Mouse (Mus musculus): Measurements from ENCODE around the gene Gm20489. TPM values are rescaled to one million over a fixed set of nuclear protein-coding genes. Genes with fewer than 3 reads are reported as not detected.

Gene Gm20489
- polyA plus RNA-seq (2015; fragmentation: Nextera tagmentation; extraction: Ambion mirVana): not detected in 2 replicates

DNA sequence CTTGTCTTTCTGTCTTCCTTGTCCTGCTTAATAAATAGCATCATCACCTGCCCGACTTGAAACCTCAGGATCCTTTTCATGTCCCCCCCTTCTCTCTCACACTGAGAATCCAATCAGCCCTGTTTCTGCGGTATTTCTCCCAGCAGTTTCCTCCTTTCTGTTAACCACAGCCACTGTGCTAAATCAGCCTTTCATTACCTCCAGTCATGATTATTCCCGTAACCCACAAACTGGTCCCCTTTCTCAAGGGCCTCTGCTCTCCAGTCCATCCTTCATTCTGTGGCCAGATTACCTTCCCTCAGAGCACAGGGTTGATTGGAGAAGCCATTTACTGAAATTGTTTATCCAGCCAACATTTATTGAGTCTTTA is at the start of gene Gm20489:
TSS of gene Gm20489 (minus strand) at position 269 of the 370 bp plus-strand sequence.
- no peak for ATAC-seq
- Histone ChIP-seq H3K9ac (ENCODE audit: low read depth, low read length) (no peak within 1 kb of the TSS), H3K36me3 (ENCODE audit: control insufficient read depth, insufficient read depth, low read length) (no peaks in the 10 kb centered on the region), H3K27me3 (ENCODE audit: control insufficient read depth, insufficient read depth, low read depth, low read length) (no peaks in the 10 kb centered on the region), H3K9me3 (replicated peaks; ENCODE audit: control insufficient read depth, low read length, poor library complexity, severe bottlenecking) (no peaks in the 10 kb centered on the region), H3K4me3 (ENCODE audit: low read depth, low read length) (no peak within 1 kb of the TSS), H3K4me2 (ENCODE audit: low read length) (no peak within 1 kb of the TSS), H3K27ac (ENCODE audit: low read length) (no peak within 1 kb of the TSS), H3K4me1 (ENCODE audit: control insufficient read depth, insufficient read depth, low read length) (no peaks in the 10 kb centered on the region)
- 61% methylated on average over 3 of the region's 3 CpGs for WGBS

DNA sequence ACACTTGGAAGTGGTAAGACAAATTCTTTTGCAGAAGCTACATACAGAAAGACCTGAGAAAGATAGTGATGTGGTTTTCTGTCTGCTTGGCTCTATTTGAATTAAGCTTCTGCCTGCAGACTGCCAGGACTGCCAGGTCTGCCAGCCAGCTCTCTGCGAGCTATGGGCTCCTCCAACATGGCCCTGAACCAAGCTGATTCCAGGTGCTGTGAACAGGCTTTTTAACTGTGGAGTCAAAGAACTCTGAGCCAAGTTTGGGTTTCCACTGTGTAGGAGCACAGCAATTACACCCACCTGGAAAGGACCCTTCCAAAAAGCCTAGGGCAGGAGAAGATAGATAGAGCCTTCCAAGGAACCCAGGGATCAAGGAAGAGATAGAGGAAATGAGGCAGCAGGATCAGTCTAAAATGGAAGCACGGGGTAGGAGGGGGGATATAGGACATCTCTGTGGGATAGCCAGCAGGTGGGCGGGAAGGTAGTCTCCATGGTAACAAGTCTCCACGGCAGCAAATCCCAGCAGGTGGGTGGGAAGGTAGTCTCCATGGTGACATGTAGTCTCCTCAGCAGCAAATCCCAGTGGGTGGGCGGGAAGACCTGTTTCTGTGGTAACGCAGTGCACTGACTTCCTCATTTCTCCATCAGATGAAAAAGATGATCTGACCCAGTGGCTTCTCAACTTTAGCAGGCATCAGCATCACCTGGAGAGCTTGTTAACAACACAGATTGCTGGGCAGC is 45.0 kb upstream of the Gm20489 start:
- peaks cover 4% of the 10 kb centered on the region; the same call in 1 of the 2 replicates for H3K4me1 ChIP-seq (ENCODE audit: control insufficient read depth, insufficient read depth, low read length)
- peak; percentile 86 for ATAC-seq
- H3K27ac ChIP-seq (ENCODE audit: low read length): peak overlapping the region; percentile 51; the same call in 1 of the 2 replicates
- H3K36me3 ChIP-seq (ENCODE audit: control insufficient read depth, insufficient read depth, low read length): 0 out of 2 replicates have a peak, but pooled peaks cover 5% of the 10 kb centered on the region
- H3K27me3 ChIP-seq (ENCODE audit: control insufficient read depth, insufficient read depth, low read depth, low read length): no peaks in the 10 kb centered on the region
- H3K4me2 ChIP-seq (ENCODE audit: low read length): no peak overlapping the region
- H3K4me3 ChIP-seq (ENCODE audit: low read depth, low read length): no peak overlapping the region
- H3K9ac ChIP-seq (ENCODE audit: low read depth, low read length): no peak overlapping the region
- WGBS: 21% methylated on average over 6 of the region's 6 CpGs
- no peaks in the 10 kb centered on the region for H3K9me3 ChIP-seq (replicated peaks; ENCODE audit: control insufficient read depth, low read length, poor library complexity, severe bottlenecking)

- Histone ChIP-seq H3K4me2 (ENCODE audit: low read length) (no peak overlapping the region), H3K9me3 (replicated peaks; ENCODE audit: control insufficient read depth, low read length, poor library complexity, severe bottlenecking) (no peaks in the 10 kb centered on the region), H3K27me3 (ENCODE audit: control insufficient read depth, insufficient read depth, low read depth, low read length) (no peaks in the 10 kb centered on the region), H3K9ac (ENCODE audit: low read depth, low read length) (no peak overlapping the region), H3K36me3 (ENCODE audit: control insufficient read depth, insufficient read depth, low read length) (0 out of 2 replicates have a peak, but pooled peaks cover 7% of the 10 kb centered on the region), H3K27ac (ENCODE audit: low read length) (no peak overlapping the region), H3K4me1 (ENCODE audit: control insufficient read depth, insufficient read depth, low read length) (peaks cover 5% of the 10 kb centered on the region), H3K4me3 (ENCODE audit: low read depth, low read length) (no peak overlapping the region)
- no peak for ATAC-seq
- WGBS: 91% methylated on average over 5 of the region's 5 CpGs
Measured at GRCm38 (mm10) chrX:101309299-101309698, 40.5 kb upstream of the Gm20489 start.

DNA sequence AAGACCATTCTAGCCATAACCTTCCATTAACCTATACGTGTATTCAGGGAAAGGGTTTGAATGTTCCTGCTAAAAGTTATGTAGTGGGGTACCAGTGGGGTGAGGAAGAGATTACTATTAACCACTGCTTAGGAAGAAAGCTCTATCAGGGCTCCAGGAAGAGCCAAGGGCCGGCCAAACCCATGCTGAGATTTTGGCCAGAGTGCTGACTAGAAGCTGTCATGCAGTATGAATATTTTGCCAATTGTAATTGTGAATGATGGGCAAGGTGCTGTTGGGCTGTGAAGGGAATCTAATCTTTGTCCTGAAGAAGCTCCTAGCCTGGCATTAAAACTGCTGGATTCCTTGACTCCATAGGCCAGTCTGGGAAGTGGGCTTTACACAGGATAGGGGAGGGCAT is 35.8 kb upstream of the Gm20489 start:
- H3K9ac ChIP-seq (ENCODE audit: low read depth, low read length): no peak overlapping the region
- WGBS: 24% methylated on average over 2 of the region's 2 CpGs
- H3K27me3 ChIP-seq (ENCODE audit: control insufficient read depth, insufficient read depth, low read depth, low read length): no peaks in the 10 kb centered on the region
- no peak overlapping the region for H3K27ac ChIP-seq (ENCODE audit: low read length)
- peaks cover 22% of the 10 kb centered on the region for H3K4me1 ChIP-seq (ENCODE audit: control insufficient read depth, insufficient read depth, low read length)
- ATAC-seq: no peak
- no peak overlapping the region for H3K4me2 ChIP-seq (ENCODE audit: low read length)
- H3K36me3 ChIP-seq (ENCODE audit: control insufficient read depth, insufficient read depth, low read length): 0 out of 2 replicates have a peak, but pooled peaks cover 5% of the 10 kb centered on the region
- no peak overlapping the region for H3K4me3 ChIP-seq (ENCODE audit: low read depth, low read length)
- no peaks in the 10 kb centered on the region for H3K9me3 ChIP-seq (replicated peaks; ENCODE audit: control insufficient read depth, low read length, poor library complexity, severe bottlenecking)

DNA sequence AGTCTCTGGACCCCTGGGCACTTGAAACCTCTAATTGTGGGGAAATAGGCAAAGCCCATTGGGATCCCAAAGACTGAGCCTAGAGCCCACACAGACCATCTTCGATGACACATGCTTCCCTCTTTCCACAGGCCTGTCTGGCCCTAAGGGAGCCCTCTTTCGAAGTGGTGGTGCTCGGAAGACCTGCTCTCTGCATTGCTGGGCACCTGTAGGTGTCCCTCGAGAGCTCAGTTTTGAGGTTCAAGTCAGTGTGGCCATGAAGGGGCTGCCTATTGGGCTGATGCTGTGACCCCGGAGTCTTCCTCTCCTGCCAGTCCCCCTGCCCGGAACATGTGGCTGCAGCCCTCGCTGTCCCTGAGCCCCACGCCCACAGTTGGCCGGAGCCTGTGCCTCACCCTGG is 32.8 kb upstream of the Gm20489 start:
- Histone ChIP-seq H3K27me3 (ENCODE audit: control insufficient read depth, insufficient read depth, low read depth, low read length) (no peaks in the 10 kb centered on the region; the same call in 1 of the 2 replicates), H3K4me2 (ENCODE audit: low read length) (peak overlapping the region; percentile 70), H3K9me3 (replicated peaks; ENCODE audit: control insufficient read depth, low read length, poor library complexity, severe bottlenecking) (no peaks in the 10 kb centered on the region), H3K4me3 (ENCODE audit: low read depth, low read length) (peak overlapping the region; percentile 57), H3K4me1 (ENCODE audit: control insufficient read depth, insufficient read depth, low read length) (peaks cover 26% of the 10 kb centered on the region), H3K9ac (ENCODE audit: low read depth, low read length) (peak overlapping the region; percentile 78), H3K27ac (ENCODE audit: low read length) (no peak overlapping the region), H3K36me3 (ENCODE audit: control insufficient read depth, insufficient read depth, low read length) (0 out of 2 replicates have a peak, but pooled peaks cover under 1% of the 10 kb centered on the region)
- WGBS: 58% methylated on average over 9 of the region's 9 CpGs
- ATAC-seq: no peak

GRCm38 (mm10) chrX:101300427-101301030 is 31.7 kb upstream of the Gm20489 start:
- H3K36me3 ChIP-seq (ENCODE audit: control insufficient read depth, insufficient read depth, low read length): no peaks in the 10 kb centered on the region
- H3K4me3 ChIP-seq (ENCODE audit: low read depth, low read length): peak overlapping the region; percentile 57
- H3K9me3 ChIP-seq (replicated peaks; ENCODE audit: control insufficient read depth, low read length, poor library complexity, severe bottlenecking): no peaks in the 10 kb centered on the region
- H3K9ac ChIP-seq (ENCODE audit: low read depth, low read length): peak overlapping the region; percentile 78
- H3K27ac ChIP-seq (ENCODE audit: low read length): peak overlapping the region; percentile 88
- H3K4me1 ChIP-seq (ENCODE audit: control insufficient read depth, insufficient read depth, low read length): peaks cover 26% of the 10 kb centered on the region
- peak; percentile 44 for ATAC-seq
- H3K27me3 ChIP-seq (ENCODE audit: control insufficient read depth, insufficient read depth, low read depth, low read length): no peaks in the 10 kb centered on the region; the same call in 1 of the 2 replicates
- WGBS: 20% methylated on average over 13 of the region's 13 CpGs
- peak overlapping the region; percentile 70 for H3K4me2 ChIP-seq (ENCODE audit: low read length)

DNA sequence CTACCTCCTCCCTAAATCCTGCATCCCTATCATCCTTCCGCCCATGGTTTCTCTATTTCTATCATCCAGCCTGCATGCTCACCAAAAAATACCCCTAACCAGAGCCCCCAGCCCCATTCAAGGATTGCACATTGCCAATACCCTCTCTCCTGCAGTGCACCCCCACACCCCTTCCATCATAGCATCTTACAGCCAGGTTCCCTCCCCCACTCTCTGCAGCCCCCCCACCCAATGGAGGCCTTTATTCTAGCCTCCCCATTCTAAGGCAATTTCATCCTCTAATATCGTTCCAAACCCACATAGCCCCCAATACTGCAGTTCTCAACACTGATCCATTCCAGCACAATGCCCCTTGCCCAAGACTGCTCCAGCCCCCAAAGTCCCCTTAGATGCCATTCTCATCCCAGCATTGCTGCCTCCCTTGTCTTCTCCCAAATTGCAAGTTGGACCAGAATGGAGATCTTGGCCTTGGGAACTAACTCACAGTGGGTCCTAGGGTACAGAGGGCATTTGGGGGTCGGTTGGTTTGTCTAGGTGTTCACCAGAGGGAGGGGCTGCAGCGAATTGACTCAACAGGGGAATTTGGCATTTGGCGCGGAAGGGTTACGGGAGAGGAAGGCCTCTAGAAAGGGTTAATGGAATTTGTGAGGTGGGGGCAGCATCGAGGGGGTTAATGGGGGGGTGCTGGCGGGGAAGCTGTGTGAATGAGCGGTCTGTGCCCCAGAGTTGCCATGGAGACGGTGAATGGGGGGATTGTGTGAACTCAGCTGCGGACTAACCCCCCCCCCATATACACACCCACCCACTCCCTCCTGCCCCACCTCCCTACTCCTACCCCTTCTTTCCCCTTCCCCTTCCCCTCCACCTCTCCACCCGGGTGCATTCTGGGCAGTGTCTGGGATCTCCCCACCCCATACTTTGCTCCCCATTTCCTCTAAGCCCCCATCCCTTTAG is 30.9 kb upstream of the Gm20489 start:
- Histone ChIP-seq H3K36me3 (ENCODE audit: control insufficient read depth, insufficient read depth, low read length) (no peaks in the 10 kb centered on the region), H3K4me2 (ENCODE audit: low read length) (peak overlapping the region; percentile 70), H3K4me3 (ENCODE audit: low read depth, low read length) (peak overlapping the region; percentile 57), H3K27me3 (ENCODE audit: control insufficient read depth, insufficient read depth, low read depth, low read length) (no peaks in the 10 kb centered on the region; the same call in 1 of the 2 replicates), H3K9me3 (replicated peaks; ENCODE audit: control insufficient read depth, low read length, poor library complexity, severe bottlenecking) (no peaks in the 10 kb centered on the region), H3K9ac (ENCODE audit: low read depth, low read length) (peak overlapping the region; percentile 78), H3K4me1 (ENCODE audit: control insufficient read depth, insufficient read depth, low read length) (peaks cover 26% of the 10 kb centered on the region), H3K27ac (ENCODE audit: low read length) (peak overlapping the region; percentile 88)
- 23% methylated on average over 9 of the region's 13 CpGs for WGBS
- peak; percentile 76 for ATAC-seq

DNA sequence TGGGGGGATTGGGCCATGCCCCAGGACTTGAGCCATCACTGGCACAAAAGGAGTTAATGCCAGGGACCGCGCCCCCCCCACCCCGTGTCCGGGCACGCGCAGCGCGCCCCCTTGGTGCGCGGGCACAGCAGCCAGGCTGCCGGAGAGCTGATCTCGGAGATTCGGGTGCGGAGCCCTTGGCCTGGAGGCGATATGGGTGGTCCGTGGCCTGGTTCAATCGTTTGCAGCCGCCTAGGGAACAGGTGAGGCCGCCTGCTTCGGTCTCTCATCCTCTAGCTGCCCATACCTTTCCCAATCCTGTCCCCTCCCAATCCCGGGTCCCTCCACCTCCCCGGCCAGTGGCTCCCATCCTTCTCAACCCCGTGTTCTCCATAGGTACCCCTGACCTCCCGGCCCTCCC is 30.2 kb upstream of the Gm20489 start, which contains the start of gene Nlgn3:
TSS of gene Nlgn3 (plus strand) at position 114 of the 400 bp plus-strand sequence.
- peak within 1 kb of the TSS; percentile 70 for H3K4me2 ChIP-seq (ENCODE audit: low read length)
- peaks cover 3% of the 10 kb centered on the region for H3K36me3 ChIP-seq (ENCODE audit: control insufficient read depth, insufficient read depth, low read length)
- H3K4me1 ChIP-seq (ENCODE audit: control insufficient read depth, insufficient read depth, low read length): peaks cover 22% of the 10 kb centered on the region
- peak; percentile 28 for ATAC-seq
- H3K4me3 ChIP-seq (ENCODE audit: low read depth, low read length): peak within 1 kb of the TSS; percentile 57
- no peaks in the 10 kb centered on the region; the same call in 1 of the 2 replicates for H3K27me3 ChIP-seq (ENCODE audit: control insufficient read depth, insufficient read depth, low read depth, low read length)
- no peaks in the 10 kb centered on the region for H3K9me3 ChIP-seq (replicated peaks; ENCODE audit: control insufficient read depth, low read length, poor library complexity, severe bottlenecking)
- peak within 1 kb of the TSS; percentile 78 for H3K9ac ChIP-seq (ENCODE audit: low read depth, low read length)
- peak within 1 kb of the TSS; percentile 88 for H3K27ac ChIP-seq (ENCODE audit: low read length)
- 13% methylated on average over 13 of the region's 24 CpGs for WGBS
